Mouse (Mus musculus): ENCODE results near the gene Prkar1b. TPM values are rescaled to one million over a fixed set of nuclear protein-coding genes. Genes with fewer than 3 reads are reported as not detected.
A peak's percentile ranks its signal among the peaks of the same experiment; 100 is the strongest.

Prkar1b gene
- total RNA-seq, 2 experiments from 2014 or later: 435 to 459 TPM

- DNase-seq (ENCODE audit: low spot score in 2 of 2): no peak
Measured at GRCm38 (mm10) chr5:139015097-139015496, 134.7 kb downstream of the Prkar1b start.

- DNase-seq (ENCODE audit: low spot score in 2 of 2): no peak
Measured at GRCm38 (mm10) chr5:139010649-139011048, 139.2 kb downstream of the Prkar1b start.

- DNase-seq (ENCODE audit: low spot score in 2 of 2): no peak
Measured at GRCm38 (mm10) chr5:139007141-139007775, 142.5 kb downstream of the Prkar1b start.

GRCm38 (mm10) chr5:139004588-139004987 lies 145.2 kb downstream of the Prkar1b start:
- no peak for DNase-seq (ENCODE audit: low spot score in 2 of 2)

GRCm38 (mm10) chr5:138999716-139000115 lies 150.1 kb downstream of the Prkar1b start:
- DNase-seq (ENCODE audit: low spot score in 2 of 2): no peak

GRCm38 (mm10) chr5:138997936-138998580 lies 151.7 kb downstream of the Prkar1b start:
- DNase-seq (ENCODE audit: low spot score in 2 of 2): peak in 1 of 2 experiments; percentile 48

- DNase-seq (ENCODE audit: low spot score in 2 of 2): peak; percentile 41 to 68
Measured at GRCm38 (mm10) chr5:138997171-138997788, 152.5 kb downstream of the Prkar1b start, which contains the start of gene Pdgfa. Gene Pdgfa (minus strand): TSS chr5:138997370.

GRCm38 (mm10) chr5:138996322-138997073 lies 153.3 kb downstream of the Prkar1b start:
- peak in 1 of 2 experiments; percentile 61 for DNase-seq (ENCODE audit: low spot score in 2 of 2)

GRCm38 (mm10) chr5:138995721-138996311 lies 154.0 kb downstream of the Prkar1b start:
- peak; percentile 62 to 71 for DNase-seq (ENCODE audit: low spot score in 2 of 2)

- DNase-seq (ENCODE audit: low spot score in 2 of 2): peak; percentile 78 to 81
Measured at GRCm38 (mm10) chr5:138994786-138995720, 154.7 kb downstream of the Prkar1b start.

GRCm38 (mm10) chr5:138994108-138994785 lies 155.6 kb downstream of the Prkar1b start:
- peak in 1 of 2 experiments; percentile 25 for DNase-seq (ENCODE audit: low spot score in 2 of 2)

GRCm38 (mm10) chr5:138993371-138994107 lies 156.3 kb downstream of the Prkar1b start:
- no peak for DNase-seq (ENCODE audit: low spot score in 2 of 2)

- DNase-seq (ENCODE audit: low spot score in 2 of 2): no peak
Measured at GRCm38 (mm10) chr5:138992611-138993370, 157.0 kb downstream of the Prkar1b start.

GRCm38 (mm10) chr5:138991734-138992133 lies 158.1 kb downstream of the Prkar1b start:
- no peak for DNase-seq (ENCODE audit: low spot score in 2 of 2)

GRCm38 (mm10) chr5:138990659-138991380 lies 159.0 kb downstream of the Prkar1b start:
- peak in 1 of 2 experiments; percentile 38 for DNase-seq (ENCODE audit: low spot score in 2 of 2)

GRCm38 (mm10) chr5:138989567-138989966 lies 160.2 kb downstream of the Prkar1b start:
- no peak for DNase-seq (ENCODE audit: low spot score in 2 of 2)

GRCm38 (mm10) chr5:138988764-138989163 lies 161.0 kb downstream of the Prkar1b start:
- peak in 1 of 2 experiments; percentile 21 for DNase-seq (ENCODE audit: low spot score in 2 of 2)
